ENCODE assay signal across 8 mouse cellular contexts in genomic region chr5:25100157-25100515, GRCm38 (mm10). TPM values are rescaled to one million over a fixed set of nuclear protein-coding genes. Genes with fewer than 3 reads are reported as not detected.
DNase-seq lines count a peak whose midpoint lies in the region; ATAC-seq and TF ChIP-seq lines count a peak whose summit lies in the region.

No protein-coding gene starts in this region.

- no peak for TF ChIP-seq CTCF in left cerebral cortex, adult 2 months (IDR thresholded peaks at IDR 0.05)
- TF ChIP-seq CTCF in bone marrow, adult 2 months (IDR thresholded peaks at IDR 0.05; ENCODE audit: control insufficient read depth, insufficient read depth, low read length): no peak
- no peak for TF ChIP-seq CTCF in forebrain, postnatal 0 days (IDR thresholded peaks at IDR 0.05; ENCODE audit: low read depth)

- intact Hi-C loops in left cerebral cortex, adult 2 months (cut with DNase I): loop anchor here (5.0 kb wide), 1 partner anchor 122 kb away; the partner anchor contains the start of genes E130116L18Rik and Galnt11
- intact Hi-C loops in left cerebral cortex, postnatal 4 days (cut with DNase I): no loop called here

- DNase-seq in left cerebral cortex, adult 2 months (ENCODE audit: extremely low spot score in 1 of 2, low spot score in 2 of 2): peak in 1 of 2 experiments; percentile 35
- no peak for DNase-seq in left cerebral cortex, postnatal 4 days
- DNase-seq in forebrain, postnatal 0 days: no peak
- DNase-seq in limb, embryonic 14.5 days (ENCODE audit: low spot score): no peak
- no peak for DNase-seq in embryo, embryonic 11 days
- no peak for DNase-seq in kidney, postnatal 10 days

- 0 out of 2 replicates have a peak, but pooled peaks cover 3% of the 10 kb centered on the region for H3K27me3 ChIP-seq in forebrain, postnatal 0 days (ENCODE audit: insufficient read depth, low read length)
- peaks cover 39% of the 10 kb centered on the region for H3K27me3 ChIP-seq in limb, embryonic 14.5 days (ENCODE audit: control insufficient read depth, insufficient read depth, low read length)
- H3K27me3 ChIP-seq in neural tube, embryonic 13.5 days: peaks cover 56% of the 10 kb centered on the region

- no peaks in the 10 kb centered on the region for H3K36me3 ChIP-seq in forebrain, postnatal 0 days (ENCODE audit: insufficient read depth)
- H3K36me3 ChIP-seq in limb, embryonic 14.5 days (ENCODE audit: control insufficient read depth, insufficient read depth, low read length): no peaks in the 10 kb centered on the region
- no peaks in the 10 kb centered on the region for H3K36me3 ChIP-seq in neural tube, embryonic 13.5 days

- H3K4me2 ChIP-seq in forebrain, postnatal 0 days (ENCODE audit: low read depth): peak overlapping the region; percentile 100
- H3K4me2 ChIP-seq in limb, embryonic 14.5 days (replicated peaks; ENCODE audit: low read depth, low read length, severe bottlenecking): peak overlapping the region; percentile 100
- H3K4me2 ChIP-seq in neural tube, embryonic 13.5 days: peak overlapping the region; percentile 99

- H3K27ac ChIP-seq in left cerebral cortex, adult 2 months: peak overlapping the region; percentile 75
- H3K27ac ChIP-seq in bone marrow, adult 2 months (ENCODE audit: control insufficient read depth, insufficient read depth, low read depth, low read length, poor library complexity): peak overlapping the region; percentile 93
- H3K27ac ChIP-seq in forebrain, postnatal 0 days (ENCODE audit: low read depth, low read length): no peak overlapping the region
- H3K27ac ChIP-seq in limb, embryonic 14.5 days (replicated peaks; ENCODE audit: low read depth, low read length): no peak overlapping the region
- H3K27ac ChIP-seq in neural tube, embryonic 13.5 days (replicated peaks): no peak overlapping the region

- no peaks in the 10 kb centered on the region for H3K9me3 ChIP-seq in forebrain, postnatal 0 days (ENCODE audit: low read length)
- H3K9me3 ChIP-seq in limb, embryonic 14.5 days (ENCODE audit: control insufficient read depth, low read length): no peaks in the 10 kb centered on the region
- no peaks in the 10 kb centered on the region for H3K9me3 ChIP-seq in neural tube, embryonic 13.5 days

- TF ChIP-seq POLR2A in bone marrow, adult 2 months (IDR thresholded peaks at IDR 0.05; ENCODE audit: borderline replicate concordance, control insufficient read depth, low read depth, low read length): no peak
- TF ChIP-seq POLR2A in limb, embryonic 14.5 days (IDR thresholded peaks at IDR 0.05; ENCODE audit: borderline replicate concordance, extremely low read depth, insufficient read depth, insufficient read length): no peak

- peak; percentile 8; the same call in 1 of the 2 replicates for ATAC-seq in forebrain, postnatal 0 days
- ATAC-seq in limb, embryonic 14.5 days (ENCODE audit: low FRiP score, low read depth): no peak
- ATAC-seq in neural tube, embryonic 13.5 days (ENCODE audit: low read depth): peak; percentile 45

- H3K4me3 ChIP-seq in left cerebral cortex, adult 2 months: peak overlapping the region; percentile 84
- H3K4me3 ChIP-seq in bone marrow, adult 2 months (replicated peaks; ENCODE audit: control insufficient read depth, low read depth, low read length): peak overlapping the region; percentile 78
- peak overlapping the region; percentile 54 for H3K4me3 ChIP-seq in forebrain, postnatal 0 days (ENCODE audit: low read depth, low read length)
- H3K4me3 ChIP-seq in limb, embryonic 14.5 days (replicated peaks; ENCODE audit: low read length): peak overlapping the region; percentile 56
- H3K4me3 ChIP-seq in neural tube, embryonic 13.5 days: peak overlapping the region; percentile 59

- under 1% methylated on average over 26 of the region's 26 CpGs for WGBS in bone marrow, adult 2 months
- WGBS in forebrain, postnatal 0 days: 1% methylated on average over 26 of the region's 26 CpGs
- under 1% methylated on average over 26 of the region's 26 CpGs for WGBS in limb, embryonic 14.5 days
- under 1% methylated on average over 26 of the region's 26 CpGs for WGBS in neural tube, embryonic 13.5 days

- H3K4me1 ChIP-seq in bone marrow, adult 2 months (ENCODE audit: control insufficient read depth, insufficient read depth, low read length): peaks cover 3% of the 10 kb centered on the region; the same call in 1 of the 2 replicates
- 0 out of 2 replicates have a peak, but pooled peaks cover 6% of the 10 kb centered on the region for H3K4me1 ChIP-seq in forebrain, postnatal 0 days (ENCODE audit: insufficient read depth)
- peaks cover 8% of the 10 kb centered on the region for H3K4me1 ChIP-seq in limb, embryonic 14.5 days (ENCODE audit: control insufficient read depth, insufficient read depth, low read length)
- peaks cover 27% of the 10 kb centered on the region for H3K4me1 ChIP-seq in neural tube, embryonic 13.5 days (replicated peaks)

- H3K9ac ChIP-seq in forebrain, postnatal 0 days: peak overlapping the region; percentile 43; the same call in 1 of the 2 replicates
- H3K9ac ChIP-seq in limb, embryonic 14.5 days (ENCODE audit: low read depth, low read length, severe bottlenecking): peak overlapping the region; percentile 40
- H3K9ac ChIP-seq in neural tube, embryonic 13.5 days: peak overlapping the region; percentile 70

RNA-seq across cellular contexts. Expression of gene Prkag2, which starts 0.3 kb away (rescaled TPM):
- 100 to 1,000 TPM; 113 to 118 TPM for total RNA-seq in left cerebral cortex, adult 2 months (2021)
- 100 to 1,000 TPM; 162 to 172 TPM for total RNA-seq in left cerebral cortex, postnatal 4 days (2021)
- polyA plus RNA-seq in bone marrow, adult 2 months (2011; ENCODE audit: insufficient read depth, insufficient read length, low replicate concordance, missing spikeins): 8.9 and 13.7 TPM in 2 replicates
- total RNA-seq in forebrain, postnatal 0 days (2014; rRNA removed): 62.4 and 72.2 TPM in 2 replicates
- polyA plus RNA-seq in forebrain, postnatal 0 days (2015; fragmentation: Nextera tagmentation; extraction: Ambion mirVana): 94.9 and 112 TPM in 2 replicates
- 32.6 and 33.1 TPM in 2 replicates for polyA plus RNA-seq in limb, embryonic 14.5 days (2012; rRNA removed)
- 21.3 and 22.3 TPM in 2 replicates for polyA plus RNA-seq in limb, embryonic 14.5 days (2014; fragmentation: Nextera tagmentation; extraction: Ambion mirVana)
- 76.5 and 85.1 TPM in 2 replicates for polyA plus RNA-seq in neural tube, embryonic 13.5 days (2015; fragmentation: Nextera tagmentation; extraction: Ambion mirVana)

Comparison
In these comparisons a context has a peak if more than half of its experiments do, and no peak if none do; other contexts are left out.
1. H3K27ac ChIP-seq: peak in left cerebral cortex, adult 2 months (single experiment) and bone marrow, adult 2 months (single experiment); none in forebrain, postnatal 0 days (single experiment), limb, embryonic 14.5 days (single experiment) and neural tube, embryonic 13.5 days (single experiment).
2. Peak in every context shown above with its lines, with median percentiles within 50 percentile points of each other: H3K4me3 ChIP-seq, H3K4me2 ChIP-seq and H3K9ac ChIP-seq.